Comparison of ENCODE assay signal across 12 mouse cellular contexts in the genomic region with DNA sequence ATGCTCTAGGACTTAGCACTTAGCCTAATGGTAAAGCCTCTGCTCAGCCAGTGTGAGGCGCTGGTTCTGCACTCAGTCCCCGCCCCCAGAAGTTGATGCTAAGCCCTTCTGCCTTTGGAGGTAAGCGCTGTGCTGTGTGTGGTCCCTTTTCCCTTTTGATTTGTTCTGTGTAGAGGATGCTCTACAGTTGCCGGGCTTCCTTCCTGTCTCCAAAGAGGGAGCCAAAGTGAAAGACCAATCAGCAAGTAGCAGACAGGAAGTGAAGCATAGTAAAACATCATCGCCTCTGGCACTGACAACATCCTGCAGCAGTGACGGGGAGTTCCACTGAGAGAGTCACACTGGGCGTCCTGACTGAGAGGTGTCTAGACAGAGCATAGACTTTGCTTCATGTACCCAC. TPM values are rescaled to one million over a fixed set of nuclear protein-coding genes. Genes with fewer than 3 reads are reported as not detected.
DNase-seq lines count a peak whose midpoint lies in the region; ATAC-seq and TF ChIP-seq lines count a peak whose summit lies in the region.
"Had no signal": no experiment of that assay in that cellular context is flagged by ENCODE, and none has a peak within 500 bp of the region (broad histone marks: within the 10 kb centered on the region; RNA-seq: fewer than 3 reads in every experiment).

No protein-coding gene starts in this region.

- 67% methylated on average over 7 of the region's 7 CpGs for WGBS in kidney, adult 2 months
- 73% methylated on average over 7 of the region's 7 CpGs for WGBS in kidney, embryonic 15.5 days

- H3K4me1 ChIP-seq in kidney, adult 2 months (ENCODE audit: control insufficient read depth, insufficient read depth, low read length), result peaks cover 2% of the 10 kb centered on the region; the same call in 1 of the 2 replicates
- H3K4me1 ChIP-seq in kidney, embryonic 15.5 days, result no peaks in the 10 kb centered on the region
- no peaks in the 10 kb centered on the region for H3K4me1 ChIP-seq in ES-Bruce4 (ENCODE audit: control insufficient read depth, insufficient read depth, low read length)
- H3K4me1 ChIP-seq: midbrain, embryonic 10.5 days had no signal

- no peaks in the 10 kb centered on the region for H3K27me3 ChIP-seq in kidney, adult 2 months (replicated peaks; ENCODE audit: control insufficient read depth, insufficient read depth, low read length)
- H3K27me3 ChIP-seq in kidney, embryonic 15.5 days, result no peaks in the 10 kb centered on the region
- H3K27me3 ChIP-seq in ES-Bruce4 (ENCODE audit: control insufficient read depth, insufficient read depth, low read length, poor library complexity, severe bottlenecking), result no peaks in the 10 kb centered on the region

- H3K4me3 ChIP-seq in kidney, adult 2 months (ENCODE audit: insufficient read depth, low read depth, low read length), result no peak overlapping the region
- no peak overlapping the region for H3K4me3 ChIP-seq in kidney, embryonic 15.5 days (replicated peaks)
- H3K4me3 ChIP-seq in ES-Bruce4 (ENCODE audit: low read depth, low read length), result no peak overlapping the region
- H3K4me3 ChIP-seq: midbrain, embryonic 10.5 days had no signal

- no peaks in the 10 kb centered on the region for H3K36me3 ChIP-seq in kidney, adult 2 months (ENCODE audit: control insufficient read depth, insufficient read depth, low read length)
- H3K36me3 ChIP-seq in kidney, embryonic 15.5 days, result no peaks in the 10 kb centered on the region
- no peaks in the 10 kb centered on the region for H3K36me3 ChIP-seq in ES-Bruce4 (ENCODE audit: control insufficient read depth, insufficient read depth, low read length, poor library complexity, severe bottlenecking)
- H3K36me3 ChIP-seq: midbrain, embryonic 10.5 days had no signal

- peak; percentile 41 for DNase-seq in kidney, adult 2 months
- peak; percentile 71 to 73 for DNase-seq in natural killer cell, adult 2 months (ENCODE audit: low spot score in 2 of 2)
- no peak for DNase-seq in ovary, postnatal 14 days (ENCODE audit: low spot score)
- no peak for DNase-seq in frontal cortex, postnatal 14 days (ENCODE audit: low spot score in 2 of 2)
- no peak for DNase-seq in layer of hippocampus, adult 11-12 months (ENCODE audit: low spot score)
- DNase-seq: cerebellum, postnatal 14 days; layer of hippocampus, postnatal 36 days had no signal

- no peak for TF ChIP-seq CTCF in kidney, adult 2 months (conservative IDR thresholded peaks at IDR 0.05; ENCODE audit: insufficient read depth, insufficient read length, low read depth, low read length)
- TF ChIP-seq CTCF in ES-Bruce4 (IDR thresholded peaks at IDR 0.05; ENCODE audit: low read depth, low read length), result peak; percentile 65

- no peak overlapping the region for H3K27ac ChIP-seq in kidney, adult 2 months (ENCODE audit: insufficient read depth, low read depth, low read length)
- no peak overlapping the region for H3K27ac ChIP-seq in kidney, embryonic 15.5 days
- H3K27ac ChIP-seq in ES-Bruce4 (ENCODE audit: insufficient read depth, low read length), result peak overlapping the region; percentile 20; the same call in 1 of the 2 replicates
- H3K27ac ChIP-seq: midbrain, embryonic 10.5 days had no signal

- H3K9me3 ChIP-seq in kidney, embryonic 15.5 days (replicated peaks), result no peaks in the 10 kb centered on the region
- H3K9me3 ChIP-seq in ES-Bruce4 (replicated peaks; ENCODE audit: control insufficient read depth, insufficient read depth, low read length, poor library complexity, severe bottlenecking), result no peaks in the 10 kb centered on the region
- H3K9me3 ChIP-seq: midbrain, embryonic 10.5 days had no signal

- no peak for ATAC-seq in kidney, embryonic 15.5 days (replicated peaks; ENCODE audit: low FRiP score)
- peak; percentile 29 to 38; a peak in 1 of 4 replicates for ATAC-seq in hematopoietic stem cell, adult 5-6 weeks (replicated peaks in 1 of 2; ENCODE audit: insufficient read depth in 1 of 2, low FRiP score in 2 of 2, low TSS enrichment in 1 of 2, low read depth in 1 of 2, poor library complexity in 2 of 2, severe bottlenecking in 2 of 2)

- H3K4me2 ChIP-seq in kidney, embryonic 15.5 days, result no peak overlapping the region

- H3K9ac ChIP-seq in kidney, embryonic 15.5 days, result no peak overlapping the region
- H3K9ac ChIP-seq in ES-Bruce4 (ENCODE audit: low read depth, poor library complexity, severe bottlenecking), result no peak overlapping the region

- no peak for TF ChIP-seq POLR2A in kidney, adult 2 months (IDR thresholded peaks at IDR 0.05; ENCODE audit: low read depth, low read length)
- TF ChIP-seq POLR2A in ES-Bruce4 (IDR thresholded peaks at IDR 0.05; ENCODE audit: insufficient read depth, low read length), result no peak

- 0 out of 2 replicates have a peak, but pooled peaks have one; percentile 9 for TF ChIP-seq EP300 in ES-Bruce4 (IDR thresholded peaks at IDR 0.05; ENCODE audit: insufficient read depth, low read depth, low read length)

RNA-seq across cellular contexts. Expression of a gene that starts 11.2 kb away (rescaled TPM):
- not detected in 2 replicates for polyA plus RNA-seq in kidney, adult 2 months (2012; rRNA removed)
- not detected in 2 replicates for polyA plus RNA-seq in kidney, embryonic 15.5 days (2015; fragmentation: Nextera tagmentation; extraction: Ambion mirVana)
- polyA plus RNA-seq in ES-Bruce4 (2011; ENCODE audit: insufficient read depth, insufficient read length, low read depth, missing spikeins), result not detected in 2 replicates
- not detected in 2 replicates for total RNA-seq in hematopoietic stem cell, adult 5-6 weeks (2017)
- polyA plus RNA-seq: midbrain, embryonic 10.5 days; small intestine, adult 2 months had no signal

RNA-seq across cellular contexts. Expression of a gene that starts 11.3 kb away (rescaled TPM):
- polyA plus RNA-seq in kidney, adult 2 months (2012; rRNA removed), result 1.1 and 1.3 TPM in 2 replicates
- 1.9 and 2.8 TPM in 2 replicates for polyA plus RNA-seq in kidney, embryonic 15.5 days (2015; fragmentation: Nextera tagmentation; extraction: Ambion mirVana)
- 2.3 and 2.4 TPM in 2 replicates for polyA plus RNA-seq in ES-Bruce4 (2011; ENCODE audit: insufficient read depth, insufficient read length, low read depth, missing spikeins)
- 0.94 and 3.0 TPM in 2 replicates for total RNA-seq in hematopoietic stem cell, adult 5-6 weeks (2017)

RNA-seq across cellular contexts. Expression of a gene that starts 15.3 kb away (rescaled TPM):
- polyA plus RNA-seq in kidney, adult 2 months (2012; rRNA removed), result 29.1 and 34.8 TPM in 2 replicates
- polyA plus RNA-seq in kidney, embryonic 15.5 days (2015; fragmentation: Nextera tagmentation; extraction: Ambion mirVana), result 20.6 and 22.8 TPM in 2 replicates
- polyA plus RNA-seq in ES-Bruce4 (2011; ENCODE audit: insufficient read depth, insufficient read length, low read depth, missing spikeins), result 13.0 and 15.4 TPM in 2 replicates
- 11.6 and 15.3 TPM in 2 replicates for total RNA-seq in hematopoietic stem cell, adult 5-6 weeks (2017)

RNA-seq across cellular contexts. Expression of a gene that starts 15.4 kb away (rescaled TPM):
- polyA plus RNA-seq in kidney, adult 2 months (2012; rRNA removed), result 20.1 and 30.2 TPM in 2 replicates
- polyA plus RNA-seq in kidney, embryonic 15.5 days (2015; fragmentation: Nextera tagmentation; extraction: Ambion mirVana), result 34.7 and 36.6 TPM in 2 replicates
- 41.5 and 41.9 TPM in 2 replicates for polyA plus RNA-seq in ES-Bruce4 (2011; ENCODE audit: insufficient read depth, insufficient read length, low read depth, missing spikeins)
- total RNA-seq in hematopoietic stem cell, adult 5-6 weeks (2017), result 66.4 and 74.7 TPM in 2 replicates

RNA-seq across cellular contexts. Expression of a gene that starts 44.4 kb away (rescaled TPM):
- polyA plus RNA-seq in kidney, adult 2 months (2012; rRNA removed), result 0.22 and 0.38 TPM in 2 replicates
- 5.4 TPM in 2 replicates for polyA plus RNA-seq in kidney, embryonic 15.5 days (2015; fragmentation: Nextera tagmentation; extraction: Ambion mirVana)
- polyA plus RNA-seq in ES-Bruce4 (2011; ENCODE audit: insufficient read depth, insufficient read length, low read depth, missing spikeins), result 1.2 and 1.3 TPM in 2 replicates
- 0.06 TPM in 1 of 2 replicates, not detected in the other for total RNA-seq in hematopoietic stem cell, adult 5-6 weeks (2017)

Comparison
In these comparisons a context has a peak if more than half of its experiments do, and no peak if none do; other contexts are left out.
1. DNase-seq: peak in kidney, adult 2 months (single experiment) and natural killer cell, adult 2 months (2 of 2); none in ovary, postnatal 14 days (single experiment), frontal cortex, postnatal 14 days (0 of 2) and layer of hippocampus, adult 11-12 months (single experiment).